Mouse (Mus musculus) stomach, postnatal 0 days (tissue): Measurements from ENCODE around the gene Lcn5. TPM values are rescaled to one million over a fixed set of nuclear protein-coding genes. Genes with fewer than 3 reads are reported as not detected.
"Not testable (repeated sequence)": the region's sequence is repeated elsewhere in the genome, so short reads cannot be mapped to it uniquely, and the experiment has no call there.

Source experiments
- ATAC-seq: fragments of 200-750 bp; cut with Nextera tagmentation; 2 replicates; pipeline ENCODE4 v1.8.0; 2017; ENCODE audit not compliant: low FRiP score, low TSS enrichment
- DNase-seq: peaks from one replicate; pipeline ENCODE4 v3.0.0-alpha.2; 2016; ENCODE audit warnings: low spot score
- H3K27ac ChIP-seq: fragments of 300-500 bp; sonication (generic); replicated peaks from 2 replicates; pipeline ENCODE4 v1.5.1; 2014; ENCODE audit warnings: mild to moderate bottlenecking, control low read depth
- H3K27me3 ChIP-seq: fragments of 300-500 bp; sonication (generic); 2 replicates; pipeline ENCODE4 v1.6.1; 2014; ENCODE audit warnings: low read length; ENCODE audit not compliant: control insufficient read depth, insufficient read depth
- H3K36me3 ChIP-seq: fragments of 300-500 bp; sonication (generic); 2 replicates; pipeline ENCODE4 v1.6.1; 2014; ENCODE audit warnings: low read length, mixed read lengths; ENCODE audit not compliant: control insufficient read depth, insufficient read depth
- H3K4me1 ChIP-seq: fragments of 300-500 bp; sonication (generic); replicated peaks from 2 replicates; pipeline ENCODE4 v1.6.1; 2014; ENCODE audit warnings: antibody characterized with exemption; ENCODE audit not compliant: control insufficient read depth, insufficient read depth
- H3K4me2 ChIP-seq: fragments of 300-500 bp; sonication (generic); replicated peaks from 2 replicates; pipeline ENCODE4 v1.6.1; 2014; ENCODE audit warnings: low read depth, mild to moderate bottlenecking, control low read depth, moderate library complexity
- H3K4me3 ChIP-seq: fragments of 300-500 bp; sonication (generic); 2 replicates; pipeline ENCODE4 v1.5.1; 2014; ENCODE audit warnings: low read depth, low read length, control low read depth
- H3K9ac ChIP-seq: fragments of 300-500 bp; sonication (generic); 2 replicates; pipeline ENCODE4 v1.6.1; 2014; ENCODE audit warnings: mild to moderate bottlenecking, low read length, control low read depth, mixed read lengths
- H3K9me3 ChIP-seq: fragments of 300-500 bp; sonication (generic); 2 replicates; pipeline ENCODE4 v1.6.1; 2016; ENCODE audit warnings: low read length; ENCODE audit not compliant: control insufficient read depth
- CTCF ChIP-seq: IDR thresholded peaks from 2 replicates; pipeline ENCODE4 v1.5.1; 2016; ENCODE audit warnings: antibody characterized with exemption, low read depth, mild to moderate bottlenecking, moderate library complexity
- EP300 ChIP-seq: optimal IDR thresholded peaks from 2 replicates; pipeline ENCODE3; 2016; ENCODE audit warnings: antibody characterized with exemption
- WGBS: fragments of 180-500 bp; shearing (Covaris S2); extraction: QIAGEN DNeasy Blood & Tissue Kit; methylation state at CpG from one replicate; pipeline ENCODE4 v1.1.7; 2014; 5-methylcytosine and 5-hydroxymethylcytosine counted together
- polyA plus RNA-seq: library from polyadenylated mRNA; unstranded; fragments of >200 nt; fragmentation: Nextera tagmentation; extraction: Ambion mirVana; gene quantifications from 2 replicates; pipeline ENCODE4 v1.2.1, GENCODE M21; 2015

Gene Lcn5
- polyA plus RNA-seq, 1 experiment from 2014 or later: not detected

- no peak for DNase-seq
- ATAC-seq: no peak
- Histone ChIP-seq H3K9me3 (no peaks in the 10 kb centered on the region), H3K27me3 (no peaks in the 10 kb centered on the region), H3K4me1 (no peaks in the 10 kb centered on the region), H3K4me3 (no peak within 1 kb of the TSS), H3K4me2 (no peak within 1 kb of the TSS), H3K36me3 (no peaks in the 10 kb centered on the region), H3K9ac (no peak within 1 kb of the TSS), H3K27ac (no peak within 1 kb of the TSS)
- TF ChIP-seq EP300 (no peak), CTCF (no peak)
- WGBS: 40% methylated on average over 2 of the region's 2 CpGs
Observed at GRCm38 (mm10) chr2:25682426-25682825, 24.7 kb downstream of the Lcn5 start, which contains the start of gene Lcn10. Gene Lcn10, plus strand, starts transcription at chr2:25682726.

- H3K27me3 ChIP-seq: no peaks in the 10 kb centered on the region
- TF ChIP-seq EP300 (no peak), CTCF (peak; percentile 20; the same call in 1 of the 2 replicates)
- H3K36me3 ChIP-seq: no peaks in the 10 kb centered on the region
- WGBS: 65% methylated on average over 4 of the region's 4 CpGs
- no peak overlapping the region for H3K27ac ChIP-seq
- H3K9ac ChIP-seq: no peak overlapping the region
- H3K4me1 ChIP-seq: no peaks in the 10 kb centered on the region
- H3K4me3 ChIP-seq: no peak overlapping the region
- DNase-seq (no peak), ATAC-seq (no peak)
- no peak overlapping the region for H3K4me2 ChIP-seq
- H3K9me3 ChIP-seq: no peaks in the 10 kb centered on the region
Observed at GRCm38 (mm10) chr2:25686941-25687340, 29.2 kb downstream of the Lcn5 start.

- no peaks in the 10 kb centered on the region for H3K4me1 ChIP-seq
- no peak overlapping the region for H3K4me3 ChIP-seq
- no peak overlapping the region for H3K27ac ChIP-seq
- H3K36me3 ChIP-seq: no peaks in the 10 kb centered on the region
- no peak overlapping the region for H3K9ac ChIP-seq
- no peaks in the 10 kb centered on the region for H3K27me3 ChIP-seq
- no peaks in the 10 kb centered on the region for H3K9me3 ChIP-seq
- DNase-seq: peak; percentile 87
- peak; percentile 70 for ATAC-seq
- TF ChIP-seq EP300 (no peak), CTCF (peak; percentile 84)
- no peak overlapping the region for H3K4me2 ChIP-seq
Observed at GRCm38 (mm10) chr2:25694605-25695004, 36.9 kb downstream of the Lcn5 start.

GRCm38 (mm10) chr2:25696951-25697350 is 39.2 kb downstream of the Lcn5 start:
- Histone ChIP-seq H3K4me2 (no peak overlapping the region), H3K9ac (no peak overlapping the region), H3K36me3 (no peaks in the 10 kb centered on the region), H3K4me3 (no peak overlapping the region), H3K27me3 (no peaks in the 10 kb centered on the region), H3K9me3 (no peaks in the 10 kb centered on the region), H3K27ac (no peak overlapping the region), H3K4me1 (no peaks in the 10 kb centered on the region)
- ATAC-seq (no peak), DNase-seq (no peak)
- WGBS: 46% methylated on average over 4 of the region's 4 CpGs
- TF ChIP-seq CTCF (no peak), EP300 (no peak)

GRCm38 (mm10) chr2:25698696-25699095 is 40.9 kb downstream of the Lcn5 start:
- Histone ChIP-seq H3K9ac (no peak overlapping the region), H3K36me3 (no peaks in the 10 kb centered on the region), H3K4me2 (no peak overlapping the region), H3K27ac (no peak overlapping the region), H3K27me3 (no peaks in the 10 kb centered on the region), H3K4me1 (no peaks in the 10 kb centered on the region), H3K9me3 (no peaks in the 10 kb centered on the region), H3K4me3 (no peak overlapping the region)
- DNase-seq: no peak
- 89% methylated on average over 2 of the region's 2 CpGs for WGBS
- TF ChIP-seq EP300 (no peak), CTCF (no peak)
- no peak for ATAC-seq

GRCm38 (mm10) chr2:25699743-25700142 is 42.0 kb downstream of the Lcn5 start, which contains the start of gene Obp2a:
Gene Obp2a, plus strand, starts transcription at chr2:25700043.
- 61% methylated on average over 3 of the region's 3 CpGs for WGBS
- ATAC-seq, H3K9me3 ChIP-seq, H3K4me3 ChIP-seq, H3K9ac ChIP-seq, H3K36me3 ChIP-seq, H3K27me3 ChIP-seq, H3K4me2 ChIP-seq, H3K27ac ChIP-seq, H3K4me1 ChIP-seq, DNase-seq: not testable (repeated sequence)
